In genomic region chr2:101300106-101300505, GRCm38 (mm10) we compare ENCODE assay signal across 21 mouse cellular contexts.
A peak's percentile ranks its signal among the peaks of the same experiment; 100 is the strongest.
DNase-seq lines count a peak whose midpoint lies in the region; ATAC-seq and TF ChIP-seq lines count a peak whose summit lies in the region.
"Had no signal": no experiment of that assay in that cellular context is flagged by ENCODE, and none has a peak within 500 bp of the region (broad histone marks: within the 10 kb centered on the region; RNA-seq: fewer than 3 reads in every experiment).

No protein-coding gene starts in this region.

- no peak overlapping the region for H3K4me3 ChIP-seq in layer of hippocampus, adult 2 months

- peak; percentile 67 for ATAC-seq in frontal cortex, adult (ENCODE audit: low TSS enrichment)
- ATAC-seq: activated CD4-positive, CD25-positive, alpha-beta regulatory T cell, adult 4 months; CD4-positive, CD25-positive, alpha-beta regulatory T cell, adult 4 months; Patski had no signal

- no peak for TF ChIP-seq CTCF in layer of hippocampus, adult 2 months (conservative IDR thresholded peaks at IDR 0.05)

- no peak for DNase-seq in frontal cortex, postnatal 36 days (ENCODE audit: low spot score in 2 of 2)
- DNase-seq in layer of hippocampus, adult 2 months (ENCODE audit: low spot score in 2 of 2) = no peak
- DNase-seq in layer of hippocampus, postnatal 25 days (ENCODE audit: extremely low spot score in 1 of 2, low spot score in 1 of 2) = no peak
- peak; percentile 28 for DNase-seq in brain, adult 2 months (ENCODE audit: low read depth, low spot score)
- DNase-seq in telencephalon, adult 2 months (ENCODE audit: low read depth, low spot score) = peak; percentile 58
- DNase-seq in embryo, embryonic 9.5 days (ENCODE audit: extremely low spot score) = no peak
- DNase-seq in thymus, postnatal 10 days (ENCODE audit: low spot score in 2 of 2) = no peak
- DNase-seq: adrenal gland, adult 2 months; adrenal gland, adult 8-10 months; adrenal gland, postnatal 10 days; adrenal gland, postnatal 14 days; adrenal gland, postnatal 25 days; adrenal gland, postnatal 36 days; B cell, adult 2 months; cerebellum, adult 11 months; cerebellum, adult 11-12 months; cerebellum, adult 18-20 months had no signal

- H3K27ac ChIP-seq in layer of hippocampus, adult 2 months = 0 out of 2 replicates have a peak overlapping the region, but pooled peaks have one; percentile 14

Comparison
In these comparisons a context has a peak if more than half of its experiments do, and no peak if none do; other contexts are left out.
1. DNase-seq: peak in brain, adult 2 months (single experiment) and telencephalon, adult 2 months (single experiment); none in frontal cortex, postnatal 36 days (0 of 2), layer of hippocampus, adult 2 months (0 of 2), layer of hippocampus, postnatal 25 days (0 of 2), embryo, embryonic 9.5 days (single experiment) and thymus, postnatal 10 days (0 of 2).